Mouse (Mus musculus) embryonic facial prominence, embryonic 11.5 days (tissue): ENCODE measurements at regions not wholly inside any gene's neighbourhood (a gene's known extent, or its start where the extent isn't known, plus 50 kb on each side); places are given as distances from the start of the nearest gene placed in this dataset.

Experiments
- ATAC-seq: fragments of 200-750 bp; cut with Nextera tagmentation; replicated peaks from 2 replicates; pipeline ENCODE4 v1.8.0; 2017; ENCODE audit warnings: low read depth; ENCODE audit not compliant: insufficient number of reproducible peaks, low FRiP score, low TSS enrichment
- DNase-seq: peaks from one replicate; pipeline ENCODE4 v3.0.0-alpha.2; 2015; ENCODE audit warnings: low spot score
- H3K27ac ChIP-seq: fragments of 300-500 bp; sonication (generic); replicated peaks from 2 replicates; pipeline ENCODE4 v1.5.1; 2014; ENCODE audit warnings: mild to moderate bottlenecking, low read depth, low read length, control low read depth
- H3K27me3 ChIP-seq: fragments of 300-500 bp; sonication (generic); 2 replicates; pipeline ENCODE4 v1.6.1; 2014; ENCODE audit warnings: mild to moderate bottlenecking, low read length, moderate library complexity, mixed read lengths; ENCODE audit not compliant: control insufficient read depth, insufficient read depth
- H3K36me3 ChIP-seq: fragments of 300-500 bp; sonication (generic); replicated peaks from 2 replicates; pipeline ENCODE4 v1.6.1; 2014; ENCODE audit warnings: low read depth, mild to moderate bottlenecking, low read length, moderate library complexity, mixed read lengths; ENCODE audit not compliant: control insufficient read depth, insufficient read depth
- H3K4me1 ChIP-seq: fragments of 300-500 bp; sonication (generic); 2 replicates; pipeline ENCODE4 v1.6.1; 2014; ENCODE audit warnings: low read length, mixed read lengths; ENCODE audit not compliant: control insufficient read depth, insufficient read depth
- H3K4me2 ChIP-seq: fragments of 300-500 bp; sonication (generic); 2 replicates; pipeline ENCODE4 v1.6.1; 2014; ENCODE audit warnings: low read depth, mild to moderate bottlenecking, control low read depth, low read length, moderate library complexity
- H3K4me3 ChIP-seq: fragments of 300-500 bp; sonication (generic); 2 replicates; pipeline ENCODE4 v1.5.1; 2014; ENCODE audit warnings: low read depth, low read length, control low read depth
- H3K9ac ChIP-seq: fragments of 300-500 bp; sonication (generic); replicated peaks from 2 replicates; pipeline ENCODE4 v1.6.1; 2014; ENCODE audit warnings: mild to moderate bottlenecking, control low read depth, low read length
- H3K9me3 ChIP-seq: fragments of 300-500 bp; sonication (generic); replicated peaks from 2 replicates; pipeline ENCODE4 v1.6.1; 2016; ENCODE audit warnings: mild to moderate bottlenecking, low read length, inconsistent platforms, mixed read lengths; ENCODE audit not compliant: control insufficient read depth
- WGBS: fragments of 180-500 bp; shearing (Covaris S2); extraction: QIAGEN DNeasy Blood & Tissue Kit; methylation state at CpG from one replicate; pipeline ENCODE4 v1.1.7; 2014; 5-methylcytosine and 5-hydroxymethylcytosine counted together

- no peak overlapping the region for H3K27ac ChIP-seq
- 86% methylated on average over 16 of the region's 16 CpGs for WGBS
- no peak overlapping the region for H3K4me3 ChIP-seq
- no peak overlapping the region for H3K4me2 ChIP-seq
- H3K9me3 ChIP-seq, result no peaks in the 10 kb centered on the region
- H3K36me3 ChIP-seq, result no peaks in the 10 kb centered on the region
- no peak for DNase-seq
- no peak for ATAC-seq
- H3K4me1 ChIP-seq, result no peaks in the 10 kb centered on the region
- no peak overlapping the region for H3K9ac ChIP-seq
- no peaks in the 10 kb centered on the region for H3K27me3 ChIP-seq
Measured at GRCm38 (mm10) chr5:33521951-33522742, 88.4 kb upstream of the Nkx1-1 start.

- no peak for ATAC-seq
- no peak overlapping the region for H3K4me3 ChIP-seq
- H3K27me3 ChIP-seq, result no peaks in the 10 kb centered on the region
Measured at GRCm38 (mm10) chr5:33520856-33521255, 87.1 kb upstream of the Nkx1-1 start.

GRCm38 (mm10) chr5:33519394-33519793, 85.6 kb upstream of the Nkx1-1 start:
- DNase-seq (no peak), ATAC-seq (no peak)
- Histone ChIP-seq H3K27me3 (0 out of 2 replicates have a peak, but pooled peaks cover 2% of the 10 kb centered on the region), H3K36me3 (no peaks in the 10 kb centered on the region), H3K9ac (no peak overlapping the region), H3K4me1 (no peaks in the 10 kb centered on the region), H3K27ac (no peak overlapping the region), H3K4me3 (no peak overlapping the region), H3K4me2 (no peak overlapping the region), H3K9me3 (no peaks in the 10 kb centered on the region)
- 72% methylated on average over 3 of the region's 3 CpGs for WGBS

More at GRCm38 (mm10) chr5:33520856-33521255, 87.1 kb upstream of the Nkx1-1 start:
- no peak for DNase-seq
- WGBS, result 65% methylated on average over 10 of the region's 10 CpGs
- H3K36me3 ChIP-seq, result no peaks in the 10 kb centered on the region
- H3K4me2 ChIP-seq, result no peak overlapping the region
- no peak overlapping the region for H3K9ac ChIP-seq
- no peaks in the 10 kb centered on the region for H3K4me1 ChIP-seq
- H3K27ac ChIP-seq, result no peak overlapping the region
- H3K9me3 ChIP-seq, result no peaks in the 10 kb centered on the region

DNA sequence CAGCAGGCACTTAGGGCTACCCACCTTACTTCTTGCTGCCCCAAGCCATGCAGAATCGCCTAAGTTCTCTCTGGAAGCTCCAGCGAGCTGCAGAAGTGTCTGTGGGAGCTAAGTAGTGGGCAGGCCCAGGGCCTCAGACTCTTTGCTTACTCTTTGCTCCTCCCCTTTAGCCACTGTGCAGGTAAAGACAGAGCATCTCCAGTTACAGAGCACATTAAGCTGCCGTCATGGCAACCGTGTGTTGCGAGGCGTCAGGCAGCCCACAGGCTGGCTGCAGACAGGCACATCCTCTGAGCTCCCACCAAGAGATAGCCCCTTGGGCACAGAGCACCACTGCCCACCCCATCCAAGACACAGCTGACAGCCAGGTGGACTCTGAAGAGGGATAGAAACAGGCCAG, 85.1 kb upstream of the Nkx1-1 start:
- Histone ChIP-seq H3K9ac (no peak overlapping the region), H3K4me1 (no peaks in the 10 kb centered on the region), H3K9me3 (no peaks in the 10 kb centered on the region), H3K4me3 (no peak overlapping the region), H3K27me3 (0 out of 2 replicates have a peak, but pooled peaks cover 2% of the 10 kb centered on the region), H3K4me2 (no peak overlapping the region), H3K36me3 (no peaks in the 10 kb centered on the region), H3K27ac (no peak overlapping the region)
- whole genome bisulfite sequencing, result 26% methylated on average over 6 of the region's 6 CpGs
- peak; percentile 67 for ATAC-seq
- peak; percentile 51 for DNase-seq

GRCm38 (mm10) chr5:33517625-33518024, 83.8 kb upstream of the Nkx1-1 start:
- H3K4me1 ChIP-seq, result no peaks in the 10 kb centered on the region
- no peaks in the 10 kb centered on the region for H3K9me3 ChIP-seq
- peaks cover 2% of the 10 kb centered on the region; the same call in 1 of the 2 replicates for H3K27me3 ChIP-seq
- H3K9ac ChIP-seq, result no peak overlapping the region
- 74% methylated on average over 8 of the region's 8 CpGs for WGBS
- no peak for ATAC-seq
- H3K27ac ChIP-seq, result no peak overlapping the region
- H3K36me3 ChIP-seq, result no peaks in the 10 kb centered on the region
- no peak overlapping the region for H3K4me2 ChIP-seq
- no peak for DNase-seq
- no peak overlapping the region for H3K4me3 ChIP-seq

DNA sequence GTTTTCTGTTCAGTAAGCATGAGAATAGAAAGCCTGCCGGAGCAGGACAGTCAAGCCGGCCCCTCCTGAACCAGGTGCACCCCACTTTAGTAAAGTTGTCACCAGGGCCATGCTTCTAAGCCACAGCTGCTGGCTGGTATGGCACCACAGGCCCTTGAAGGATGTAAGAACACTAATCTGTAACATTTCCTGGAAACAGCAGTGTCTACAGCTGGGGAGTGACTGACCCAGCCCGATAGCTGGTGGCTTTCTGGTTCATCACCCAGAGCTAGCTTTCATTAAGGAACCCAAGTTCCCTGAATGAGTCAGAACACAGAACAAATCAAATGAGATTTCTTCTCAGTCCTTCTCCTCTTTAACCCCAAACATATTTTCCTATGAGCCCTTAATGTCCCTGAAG, 82.4 kb upstream of the Nkx1-1 start:
- DNase-seq (no peak), ATAC-seq (no peak)
- WGBS, result 85% methylated on average over 3 of the region's 3 CpGs
- Histone ChIP-seq H3K27ac (no peak overlapping the region), H3K4me3 (no peak overlapping the region), H3K9ac (no peak overlapping the region), H3K27me3 (peaks cover 2% of the 10 kb centered on the region; the same call in 1 of the 2 replicates), H3K36me3 (no peaks in the 10 kb centered on the region), H3K4me2 (no peak overlapping the region), H3K9me3 (no peaks in the 10 kb centered on the region), H3K4me1 (peaks cover 3% of the 10 kb centered on the region)

- Histone ChIP-seq H3K9me3 (no peaks in the 10 kb centered on the region), H3K4me3 (no peak overlapping the region), H3K36me3 (no peaks in the 10 kb centered on the region), H3K27me3 (peaks cover 2% of the 10 kb centered on the region; the same call in 1 of the 2 replicates), H3K4me2 (peak overlapping the region; percentile 25; the same call in 1 of the 2 replicates), H3K4me1 (peaks cover 3% of the 10 kb centered on the region), H3K27ac (no peak overlapping the region), H3K9ac (no peak overlapping the region)
- peak; percentile 27; the same call in 1 of the 2 replicates for ATAC-seq
- no peak for DNase-seq
- 34% methylated on average over 22 of the region's 22 CpGs for WGBS
Measured at GRCm38 (mm10) chr5:33512253-33512884, 78.6 kb upstream of the Nkx1-1 start.
